Mouse (Mus musculus): ENCODE results near the gene Gps2.

DNA sequence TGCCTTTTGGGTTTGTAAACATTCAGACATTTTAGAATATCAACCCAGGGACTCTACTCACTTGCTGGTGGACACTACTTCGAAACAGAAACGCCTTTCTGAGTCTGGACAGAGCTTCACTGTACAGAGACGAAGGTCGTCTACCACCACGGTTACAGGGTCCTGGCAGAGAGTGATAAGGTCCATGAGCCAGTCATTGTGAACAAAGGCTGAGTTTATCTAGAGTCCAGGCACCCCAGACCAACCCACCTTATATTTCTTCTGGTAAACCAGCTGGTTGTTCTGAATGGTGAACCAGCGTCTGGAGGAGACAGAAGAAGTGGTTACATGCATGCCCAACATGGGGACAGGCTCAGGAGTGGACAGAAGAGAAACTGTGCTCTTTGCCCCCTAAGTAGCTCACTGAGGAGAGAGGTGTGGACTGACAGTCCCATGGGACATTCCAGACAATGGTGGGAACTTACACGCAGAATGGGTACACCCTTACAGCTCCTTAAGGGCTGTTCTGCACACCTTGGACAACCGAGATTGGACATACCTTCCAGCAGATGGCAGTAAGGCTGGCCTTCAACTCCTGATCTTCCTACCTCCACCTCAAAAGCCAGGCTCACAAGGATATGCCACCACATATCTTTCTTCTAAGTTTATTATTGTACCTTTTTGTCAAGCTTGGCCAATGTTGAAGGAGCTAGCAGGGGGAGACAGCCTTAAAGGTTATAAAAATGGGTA lies 26.6 kb upstream of the Gps2 start:
- peak; percentile 9; the same call in 1 of the 2 replicates for TF ChIP-seq CTCF (IDR thresholded peaks at IDR 0.05; ENCODE audit: low read depth, low read length)
- no peak for TF ChIP-seq POLR2A (IDR thresholded peaks at IDR 0.05; ENCODE audit: extremely low read depth, insufficient read depth, low read length)
